Comparison of ENCODE assay signal across 8 mouse cellular contexts in genomic region chr3:75557292-75557691, GRCm38 (mm10). TPM values are rescaled to one million over a fixed set of nuclear protein-coding genes. Genes with fewer than 3 reads are reported as not detected.
A peak's percentile ranks its signal among the peaks of the same experiment; 100 is the strongest.
DNase-seq lines count a peak whose midpoint lies in the region; ATAC-seq and TF ChIP-seq lines count a peak whose summit lies in the region.

Serpini1 (plus strand) TSS chr3:75557547.

- WGBS in forebrain, embryonic 16.5 days, result under 1% methylated on average over 19 of the region's 19 CpGs
- under 1% methylated on average over 19 of the region's 19 CpGs for WGBS in lung, adult 2 months

- no peaks in the 10 kb centered on the region; a peak in 1 of 4 replicates for H3K27me3 ChIP-seq in MEL (ENCODE audit: control insufficient read depth in 1 of 2, insufficient read depth in 2 of 2, low read length in 2 of 2)
- no peaks in the 10 kb centered on the region for H3K27me3 ChIP-seq in forebrain, embryonic 16.5 days (replicated peaks; ENCODE audit: control insufficient read depth, insufficient read depth, low read length)

- peak within 1 kb of the TSS; percentile 22 for H3K27ac ChIP-seq in MEL (ENCODE audit: control insufficient read depth, low read depth, low read length)
- peak within 1 kb of the TSS; percentile 87 for H3K27ac ChIP-seq in forebrain, embryonic 16.5 days (ENCODE audit: low read length)
- H3K27ac ChIP-seq in layer of hippocampus, adult 2 months, result peak within 1 kb of the TSS; percentile 96

- peaks cover 0 to 7% of the 10 kb centered on the region in 2 experiments for H3K4me1 ChIP-seq in MEL (ENCODE audit: control insufficient read depth in 1 of 2, insufficient read depth in 2 of 2, low read length in 2 of 2)
- peaks cover 6% of the 10 kb centered on the region for H3K4me1 ChIP-seq in forebrain, embryonic 16.5 days (replicated peaks; ENCODE audit: control insufficient read depth, insufficient read depth, low read length)
- peaks cover 7% of the 10 kb centered on the region for H3K4me1 ChIP-seq in lung, adult 2 months (ENCODE audit: control insufficient read depth, insufficient read depth, low read length)

- peaks cover 0 to 20% of the 10 kb centered on the region in 2 experiments; a peak in 2 of 4 replicates for H3K36me3 ChIP-seq in MEL (ENCODE audit: control insufficient read depth in 1 of 2, insufficient read depth in 2 of 2, low read length in 2 of 2)
- no peaks in the 10 kb centered on the region for H3K36me3 ChIP-seq in forebrain, embryonic 16.5 days (ENCODE audit: control insufficient read depth, insufficient read depth)

- peak within 1 kb of the TSS; percentile 80 for H3K9ac ChIP-seq in MEL (ENCODE audit: control insufficient read depth, low read depth, low read length, poor library complexity, severe bottlenecking)
- peak within 1 kb of the TSS; percentile 77 for H3K9ac ChIP-seq in forebrain, embryonic 16.5 days (replicated peaks; ENCODE audit: low read depth, low read length)

- TF ChIP-seq CTCF in MEL (IDR thresholded peaks at IDR 0.05 in 2 of 3, conservative IDR thresholded peaks at IDR 0.05 in 1 of 3; ENCODE audit: control insufficient read depth in 1 of 3, insufficient read depth in 1 of 3, low read depth in 2 of 3, low read length in 3 of 3, poor library complexity in 1 of 3, severe bottlenecking in 1 of 3), result no peak
- TF ChIP-seq CTCF in layer of hippocampus, adult 2 months (conservative IDR thresholded peaks at IDR 0.05), result no peak
- TF ChIP-seq CTCF in lung, adult 2 months (IDR thresholded peaks at IDR 0.05; ENCODE audit: insufficient read depth, low read length), result no peak

- peak; percentile 95 for ATAC-seq in forebrain, embryonic 16.5 days

- TF ChIP-seq EP300 in MEL (IDR thresholded peaks at IDR 0.05; ENCODE audit: low read depth in 1 of 2, low read length in 2 of 2), result no peak

- H3K79me2 ChIP-seq in MEL (ENCODE audit: control insufficient read depth, insufficient read depth, low read length, poor library complexity), result peaks cover 20% of the 10 kb centered on the region

- H3K4me3 ChIP-seq in MEL (ENCODE audit: control insufficient read depth in 1 of 2, insufficient read depth in 1 of 2, low read depth in 2 of 2, low read length in 2 of 2), result peak within 1 kb of the TSS; percentile 87 to 90
- peak within 1 kb of the TSS; percentile 71 for H3K4me3 ChIP-seq in forebrain, embryonic 16.5 days (replicated peaks; ENCODE audit: low read length)
- peak within 1 kb of the TSS; percentile 75 for H3K4me3 ChIP-seq in layer of hippocampus, adult 2 months
- H3K4me3 ChIP-seq in lung, adult 2 months (replicated peaks; ENCODE audit: extremely low read depth, low read depth, low read length), result peak within 1 kb of the TSS; percentile 98

- no peak for TF ChIP-seq RAD21 in MEL (IDR thresholded peaks at IDR 0.05; ENCODE audit: low read depth, low read length)

- no peaks in the 10 kb centered on the region for H3K9me3 ChIP-seq in MEL (replicated peaks; ENCODE audit: insufficient read depth, low read length)
- no peaks in the 10 kb centered on the region for H3K9me3 ChIP-seq in forebrain, embryonic 16.5 days (ENCODE audit: control insufficient read depth, low read length)

- peak within 1 kb of the TSS; percentile 85 for H3K4me2 ChIP-seq in forebrain, embryonic 16.5 days (ENCODE audit: low read length)

- peak in 1 of 2 experiments; percentile 43; a peak in 1 of 4 replicates for TF ChIP-seq POLR2A in MEL (IDR thresholded peaks at IDR 0.05; ENCODE audit: control insufficient read depth in 1 of 2, insufficient read depth in 1 of 2, low read depth in 1 of 2, low read length in 2 of 2, poor library complexity in 1 of 2)
- peak; percentile 51; the same call in 1 of the 2 replicates for TF ChIP-seq POLR2A in lung, adult 2 months (IDR thresholded peaks at IDR 0.05; ENCODE audit: borderline replicate concordance, extremely low read depth, low read depth, low read length)

- DNase-seq in MEL (ENCODE audit: low read depth, low spot score), result peak; percentile 94
- peak; percentile 97 for DNase-seq in cerebellum, adult 11-12 months
- peak; percentile 85 for DNase-seq in heart, postnatal 4 days
- peak; percentile 89 to 92 for DNase-seq in layer of hippocampus, adult 2 months (ENCODE audit: low spot score in 2 of 2)
- DNase-seq in lung, adult 2 months, result no peak
- DNase-seq in ovary, postnatal 14 days (ENCODE audit: low spot score), result peak; percentile 70
- peak; percentile 92 for DNase-seq in thymus, postnatal 14 days

TF ChIP-seq in MEL, 35 proteins besides CTCF, POLR2A, EP300 and RAD21:
- TF ChIP-seq NELFE (IDR thresholded peaks at IDR 0.05; ENCODE audit: low read depth, low read length) (0 out of 2 replicates have a peak, but pooled peaks have one; percentile 28), RCOR1 (IDR thresholded peaks at IDR 0.05; ENCODE audit: low read depth, low read length) (0 out of 2 replicates have a peak, but pooled peaks have one; percentile 44), POLR2AphosphoS2 (IDR thresholded peaks at IDR 0.05; ENCODE audit: low read length) (no peak), TCF12 (IDR thresholded peaks at IDR 0.05; ENCODE audit: low read depth, low read length) (0 out of 2 replicates have a peak, but pooled peaks have one; percentile 19), NRF1 (IDR thresholded peaks at IDR 0.05; ENCODE audit: insufficient read depth, low read depth, low read length, poor library complexity, severe bottlenecking) (peak; percentile 63), MXI1 (IDR thresholded peaks at IDR 0.05; ENCODE audit: low read depth, low read length) (0 out of 2 replicates have a peak, but pooled peaks have one; percentile 36), ZMIZ1 (IDR thresholded peaks at IDR 0.05; ENCODE audit: low read depth, low read length) (no peak), POLR2AphosphoS5 (IDR thresholded peaks at IDR 0.05; ENCODE audit: borderline replicate concordance, low read depth, low read length) (no peak), GATA1 (IDR thresholded peaks at IDR 0.05; ENCODE audit: low read depth, low read length) (no peak), MAFK (IDR thresholded peaks at IDR 0.05; ENCODE audit: borderline replicate concordance, low read depth, low read length) (no peak)

RNA-seq across cellular contexts. Expression of gene Serpini1, which starts in this region (rescaled TPM):
- total RNA-seq in MEL (2012; rRNA removed), result 0.08 TPM in 1 of 2 replicates, not detected in the other
- under 1 TPM in 1 of 2 experiments, not detected in 1; 0.13 TPM for polyA plus RNA-seq in MEL (2012; ENCODE audit: insufficient read depth in 1 of 2, insufficient read length in 2 of 2, low read depth in 1 of 2, low replicate concordance in 2 of 2, missing spikeins in 1 of 2)
- 128 and 147 TPM in 2 replicates for polyA plus RNA-seq in forebrain, embryonic 16.5 days (2015; fragmentation: Nextera tagmentation; extraction: Ambion mirVana)
- 1 to 10 TPM; 4.3 to 4.4 TPM for total RNA-seq in heart, postnatal 4 days (2021)
- 100 to 1,000 TPM; 182 to 189 TPM for total RNA-seq in layer of hippocampus, adult 2 months (2021)
- 0.07 and 0.19 TPM in 2 replicates for polyA plus RNA-seq in lung, adult 2 months (2012; rRNA removed)

Comparison
In these comparisons a context has a peak if more than half of its experiments do, and no peak if none do; other contexts are left out.
1. RNA of gene Serpini1 (total RNA-seq): 182 to 189 TPM in layer of hippocampus, adult 2 months; 4.3 to 4.4 TPM in heart, postnatal 4 days and 0.08 TPM in MEL; every median in the first group is over 10 times any median in the second.
2. RNA of gene Serpini1 (polyA plus RNA-seq): 128 to 147 TPM in forebrain, embryonic 16.5 days; 0.07 to 0.19 TPM in lung, adult 2 months and 0.13 TPM in MEL; every median in the first group is over 100 times any median in the second.
3. Peak in DNase-seq, H3K4me3 ChIP-seq, H3K27ac ChIP-seq and H3K9ac ChIP-seq in MEL; RNA of the gene not detected or under 1 TPM.
4. H3K27ac ChIP-seq: peak in every context shown above with its lines; median percentile 96 in layer of hippocampus, adult 2 months; 87 in forebrain, embryonic 16.5 days; 22 in MEL.
5. Peak in every context shown above with its lines, with median percentiles within 50 percentile points of each other: H3K4me3 ChIP-seq.